Mouse (Mus musculus): ENCODE data around the gene Tmem163. TPM values are rescaled to one million over a fixed set of nuclear protein-coding genes. Genes with fewer than 3 reads are reported as not detected.

Tmem163 gene
- total RNA-seq, 2 experiments from 2014 or later = 13.8 to 14.7 TPM

- no peak for DNase-seq
Observed at GRCm38 (mm10) chr1:127651564-127651963, 27.8 kb downstream of the Tmem163 start.

GRCm38 (mm10) chr1:127642976-127643769 is 36.2 kb downstream of the Tmem163 start:
- DNase-seq = no peak

- DNase-seq = no peak
Observed at GRCm38 (mm10) chr1:127637917-127638316, 41.4 kb downstream of the Tmem163 start.

DNA sequence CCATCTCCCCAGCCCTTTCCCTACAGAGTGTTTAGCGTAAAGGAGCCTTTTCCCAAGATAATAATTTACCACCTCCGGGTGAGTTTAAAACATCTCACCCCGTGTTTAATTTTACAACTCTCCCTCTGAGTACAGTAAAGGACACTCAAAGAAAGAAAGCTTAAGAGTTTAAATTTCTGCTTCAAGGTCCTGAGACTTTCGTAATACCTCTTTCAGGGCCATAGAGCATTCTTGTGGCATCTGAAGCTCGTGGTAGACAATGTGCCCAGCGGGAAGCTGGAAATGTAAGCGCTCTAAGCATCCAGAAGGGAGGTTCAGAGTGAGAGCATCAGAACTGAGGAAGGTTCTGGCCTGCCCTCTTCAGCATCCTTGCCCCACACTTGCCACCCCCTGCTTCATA is 52.2 kb downstream of the Tmem163 start:
- DNase-seq = no peak

- peak; percentile 7 for DNase-seq
Observed at GRCm38 (mm10) chr1:127625577-127626362, 53.6 kb downstream of the Tmem163 start.

GRCm38 (mm10) chr1:127622349-127622748 is 57.0 kb downstream of the Tmem163 start:
- DNase-seq = no peak

GRCm38 (mm10) chr1:127619036-127619435 is 60.3 kb downstream of the Tmem163 start:
- no peak for DNase-seq

DNA sequence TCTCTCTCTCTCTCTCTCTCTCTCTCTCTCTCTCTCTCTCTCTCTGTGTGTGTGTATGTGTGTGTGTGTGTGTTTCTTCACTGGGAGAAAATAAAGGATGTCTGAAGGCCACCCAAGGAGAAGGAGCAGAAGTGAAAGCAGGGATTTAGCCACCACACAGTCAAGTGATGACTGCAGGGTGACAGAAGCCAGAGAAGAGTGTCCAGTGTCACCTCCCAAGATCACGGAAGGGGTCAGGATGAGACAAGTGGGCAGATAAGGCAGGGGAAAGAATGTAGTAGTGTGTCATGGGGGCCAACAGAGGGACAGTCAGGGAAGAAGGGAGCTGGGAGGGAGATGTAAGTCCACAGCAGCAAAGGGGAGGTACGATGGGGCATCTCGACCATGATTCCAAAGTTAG is 69.0 kb downstream of the Tmem163 start:
- DNase-seq = no peak

GRCm38 (mm10) chr1:127609814-127610213 is 69.5 kb downstream of the Tmem163 start:
- DNase-seq = no peak

- DNase-seq = no peak
Observed at GRCm38 (mm10) chr1:127608326-127608725, 71.0 kb downstream of the Tmem163 start.

DNA sequence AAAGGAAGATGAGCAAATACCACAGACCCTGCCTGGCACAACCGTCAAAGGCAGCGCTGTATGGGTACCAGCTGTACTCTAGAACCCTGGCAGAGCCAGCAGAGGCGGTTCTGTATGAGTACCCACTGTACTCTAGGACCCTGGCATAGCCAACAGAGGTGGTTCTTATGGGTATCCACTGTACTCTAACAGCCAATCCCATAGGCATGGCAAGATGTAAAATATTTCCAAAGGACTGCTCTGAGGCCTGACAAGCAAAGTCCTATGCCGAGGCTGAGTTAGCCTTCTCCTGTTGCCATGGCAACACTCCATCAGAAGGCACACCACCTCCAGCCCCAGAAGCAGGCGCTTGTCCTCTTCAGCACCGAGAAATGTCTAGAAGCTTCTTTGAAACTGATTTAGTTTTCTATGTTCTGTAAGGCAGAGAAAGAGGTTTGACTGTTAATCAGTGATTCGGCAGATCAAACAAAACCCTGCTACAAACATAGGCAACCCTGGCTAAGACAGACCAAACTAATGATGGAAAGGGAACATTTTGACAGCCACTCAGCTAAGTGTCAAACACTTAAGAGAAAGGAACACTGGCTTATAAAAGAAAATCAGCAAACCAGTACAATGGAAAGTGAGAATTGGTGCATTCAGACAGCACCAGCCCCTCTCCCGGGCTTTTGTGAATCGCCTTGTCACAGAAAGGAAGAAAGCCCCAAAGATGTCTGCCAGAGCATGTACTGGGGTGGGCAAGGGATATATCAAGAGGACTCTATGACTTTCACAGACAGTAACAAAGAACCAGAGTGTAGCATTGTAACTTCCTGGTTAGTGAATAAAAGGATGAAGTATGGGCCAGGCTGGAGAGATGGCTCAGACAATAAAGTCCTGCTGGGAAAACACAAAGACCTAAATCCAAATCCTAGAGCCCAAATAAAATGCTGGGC is 75.4 kb downstream of the Tmem163 start:
- DNase-seq = no peak

DNA sequence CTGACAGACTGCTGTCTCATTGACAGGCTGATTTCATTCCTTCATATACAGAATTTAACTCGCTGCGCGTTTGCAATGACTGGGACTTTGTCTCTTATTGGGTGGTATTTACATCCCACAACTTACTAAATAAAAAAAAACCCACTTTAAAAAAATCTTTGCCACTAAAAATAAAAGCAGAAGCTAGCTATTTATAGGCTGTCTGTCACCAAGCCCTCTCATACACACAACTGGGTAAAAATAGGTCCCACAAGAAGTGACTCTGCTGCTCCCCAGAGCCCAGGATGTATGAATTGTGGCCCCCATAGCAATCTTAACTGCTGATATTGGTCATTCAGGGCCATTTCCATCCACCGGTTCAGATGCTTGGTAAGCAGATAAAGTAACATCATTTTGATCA is 83.2 kb downstream of the Tmem163 start:
- no peak for DNase-seq

DNA sequence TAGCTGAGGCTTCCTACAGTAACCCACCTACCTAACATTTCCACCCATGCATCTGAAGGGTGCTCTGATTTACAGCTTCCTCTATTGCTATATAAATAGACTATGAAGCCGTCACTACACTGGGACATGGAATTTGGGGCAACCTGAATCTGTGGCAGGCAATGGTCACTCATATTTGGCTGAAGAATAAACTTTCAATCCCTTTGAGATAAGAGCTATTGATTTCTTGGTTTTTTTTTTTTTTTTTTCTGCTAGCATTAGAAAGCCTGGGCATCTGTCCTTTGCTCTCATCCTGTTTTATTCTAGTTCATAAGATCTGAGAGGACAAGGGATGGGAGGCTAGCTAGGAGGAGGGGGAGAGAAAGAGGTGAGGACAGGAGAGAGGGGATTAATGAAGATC is 83.6 kb downstream of the Tmem163 start:
- no peak for DNase-seq

DNA sequence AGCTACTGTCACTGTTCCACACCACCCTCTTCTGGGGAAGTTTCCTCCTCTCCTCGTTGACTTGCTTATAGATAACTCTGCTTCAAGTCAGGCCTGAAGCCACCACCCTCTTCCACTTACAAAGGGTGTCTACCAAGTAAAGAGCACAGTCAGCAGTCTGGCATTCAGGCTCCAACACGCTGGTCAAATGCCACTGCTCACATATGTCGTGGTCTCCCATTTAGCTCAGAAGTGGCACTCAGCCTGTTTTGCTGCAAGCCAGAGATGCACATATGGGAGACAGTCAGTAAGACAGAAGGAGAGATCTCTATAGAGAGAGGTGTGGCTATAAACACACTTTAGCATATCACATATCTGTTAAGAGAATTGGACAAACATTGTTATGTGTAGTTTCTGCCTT is 89.8 kb downstream of the Tmem163 start:
- no peak for DNase-seq

DNA sequence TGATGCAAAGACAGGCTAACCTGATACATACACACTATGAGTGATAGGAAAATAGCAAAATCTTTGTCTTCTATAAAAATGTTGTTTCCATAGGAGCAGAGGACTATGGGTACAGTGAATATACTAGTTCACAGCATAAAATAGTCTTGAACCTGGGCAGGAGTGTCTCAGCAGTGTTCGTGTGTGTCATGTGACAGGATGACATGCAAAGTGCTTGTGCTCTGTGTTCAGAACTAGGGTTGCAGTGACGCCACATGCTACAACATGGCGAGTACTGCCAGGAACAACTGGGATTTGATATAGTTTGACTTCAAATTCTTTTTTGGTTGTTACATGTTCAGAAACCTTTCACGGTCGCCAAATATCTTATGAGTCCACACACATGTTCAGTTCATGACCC is 92.3 kb downstream of the Tmem163 start:
- DNase-seq = no peak

- no peak for DNase-seq
Observed at GRCm38 (mm10) chr1:127586156-127586555, 93.2 kb downstream of the Tmem163 start.

DNA sequence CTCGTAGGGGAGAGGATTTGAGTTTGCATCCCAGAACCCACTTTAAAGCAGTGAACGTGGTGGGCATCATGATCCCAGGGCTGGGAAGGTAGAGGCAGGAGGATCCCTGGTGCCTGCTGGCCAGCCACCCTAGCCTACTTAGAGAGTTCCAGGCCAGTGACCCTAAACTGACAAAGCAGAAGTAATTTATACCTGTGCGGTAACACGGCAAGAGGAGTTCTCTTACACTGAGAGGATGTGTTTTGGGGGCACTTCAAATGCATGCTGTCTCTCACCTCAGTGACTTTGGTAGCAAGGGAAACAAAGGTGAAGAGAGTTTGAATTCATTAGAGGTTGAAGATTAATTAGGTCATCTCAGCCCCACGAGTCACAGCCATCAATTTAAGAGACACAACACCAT is 101.4 kb downstream of the Tmem163 start:
- no peak for DNase-seq

- no peak for DNase-seq
Observed at GRCm38 (mm10) chr1:127577083-127577482, 102.3 kb downstream of the Tmem163 start.

DNA sequence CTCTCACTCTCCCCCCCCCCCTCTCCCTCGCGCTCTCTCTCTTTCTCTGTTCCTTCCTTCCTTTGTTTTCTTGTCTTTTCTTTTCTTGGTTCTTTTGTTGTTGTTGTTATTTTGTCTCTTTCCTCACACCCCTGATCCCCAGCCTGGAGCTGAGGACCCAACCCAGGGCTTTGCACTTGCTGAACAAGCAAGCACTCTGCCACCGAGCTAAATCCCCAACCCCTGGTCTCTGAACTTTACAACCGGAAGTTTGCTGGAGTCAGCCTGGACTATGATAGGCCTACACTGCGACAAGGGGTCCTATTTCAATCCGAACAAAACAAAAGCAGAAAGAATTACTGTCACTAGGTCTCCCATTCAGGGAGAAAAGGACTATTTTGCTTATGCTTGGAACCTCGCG is 102.8 kb downstream of the Tmem163 start:
- no peak for DNase-seq

DNA sequence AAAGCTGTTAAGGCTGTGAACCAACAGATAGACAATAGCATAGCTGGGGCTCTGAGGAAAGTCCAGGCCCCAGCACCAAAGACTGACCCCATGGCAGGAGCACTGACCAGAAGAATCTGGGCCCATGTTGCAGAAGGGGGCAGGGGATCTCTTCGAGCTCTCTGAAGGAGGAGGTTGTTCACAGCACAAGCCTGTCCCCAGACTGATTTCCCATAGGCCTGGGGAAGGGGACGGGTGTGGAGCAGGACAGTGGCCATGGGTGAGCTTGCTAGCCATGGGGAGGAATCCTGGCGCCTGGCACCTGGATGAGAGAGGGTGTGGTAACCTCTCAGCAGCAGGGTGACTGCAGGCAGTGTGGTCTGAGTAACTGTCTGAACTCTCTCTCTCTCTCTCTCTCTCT is 103.2 kb downstream of the Tmem163 start:
- no peak for DNase-seq

- no peak for DNase-seq
Observed at GRCm38 (mm10) chr1:127575692-127576091, 103.7 kb downstream of the Tmem163 start.

GRCm38 (mm10) chr1:127573186-127573585 is 106.2 kb downstream of the Tmem163 start:
- no peak for DNase-seq

- DNase-seq = no peak
Observed at GRCm38 (mm10) chr1:127568641-127569040, 110.7 kb downstream of the Tmem163 start.
